Mouse (Mus musculus): ENCODE data around the gene Dcbld1.

DNA sequence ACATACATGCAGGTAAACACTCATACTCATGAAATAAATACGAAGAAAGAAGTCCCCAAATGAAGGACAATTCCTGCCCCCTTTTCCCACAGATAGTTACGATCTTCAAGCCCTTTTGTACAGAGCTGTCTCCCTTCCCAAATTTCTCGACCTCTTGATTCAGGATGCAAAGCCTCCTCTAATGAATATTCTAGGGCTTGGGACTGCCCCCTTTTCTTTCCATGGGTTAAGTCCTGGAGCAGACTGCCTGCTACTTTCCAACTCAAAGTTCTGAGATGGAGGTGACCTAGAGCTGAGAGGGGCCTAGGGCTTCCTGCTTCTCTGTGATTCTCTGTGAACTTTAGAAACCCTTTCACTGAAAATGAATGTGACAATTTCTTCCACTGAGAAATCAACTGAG, 43.2 kb downstream of the Dcbld1 start:
- TF ChIP-seq CTCF (IDR thresholded peaks at IDR 0.05; ENCODE audit: control insufficient read depth, insufficient read depth, insufficient replicate concordance, low read depth, low read length) (no peak), POLR2A (IDR thresholded peaks at IDR 0.05; ENCODE audit: control insufficient read depth, low read depth, low read length) (no peak)
